Mouse (Mus musculus): ENCODE data around the gene Galt.
A peak's percentile ranks its signal among the peaks of the same experiment; 100 is the strongest.

DNA sequence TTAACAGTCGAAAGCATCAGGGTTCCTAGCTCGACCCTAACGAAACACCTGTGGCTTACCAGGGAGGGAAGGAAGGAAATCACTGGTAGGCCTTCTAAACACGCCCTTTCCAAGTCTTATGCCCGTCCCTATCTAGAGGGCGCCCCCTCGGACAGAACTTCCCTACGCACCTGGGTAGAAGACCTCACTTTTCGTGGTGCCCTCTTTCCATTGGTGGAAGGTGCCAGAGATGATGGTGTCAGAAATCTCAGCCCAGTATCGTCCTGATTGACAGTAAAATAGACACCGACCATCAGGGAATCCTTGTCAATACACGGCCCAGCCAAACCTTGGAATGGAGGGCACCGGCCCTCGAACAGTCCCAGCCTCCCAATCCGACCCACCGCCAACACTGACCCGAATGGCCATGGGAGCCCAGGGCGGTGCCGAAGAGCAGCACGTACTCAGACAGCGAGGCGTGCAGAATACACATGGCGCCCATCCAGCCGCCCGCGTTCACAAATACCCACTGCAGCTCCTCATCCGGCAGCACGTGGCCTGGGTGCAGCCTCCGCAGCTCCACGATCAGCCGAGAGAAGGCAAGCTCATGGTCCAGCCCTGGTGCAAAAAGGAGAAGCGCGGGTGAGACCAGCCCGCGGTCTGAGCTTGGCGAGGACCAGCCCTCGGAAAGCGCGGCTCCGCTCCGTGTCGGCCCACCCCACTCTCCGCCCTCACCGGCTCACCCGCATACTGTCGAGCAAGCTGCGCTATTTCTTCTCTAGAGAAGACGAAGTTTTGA lies 14.5 kb upstream of the Galt start:
- 0 out of 2 replicates have a peak, but pooled peaks have one; percentile 5 for TF ChIP-seq CTCF (conservative IDR thresholded peaks at IDR 0.05; ENCODE audit: insufficient read depth, insufficient read length, low read depth, low read length)
- TF ChIP-seq POLR2A (IDR thresholded peaks at IDR 0.05; ENCODE audit: low read depth, low read length): no peak
